Mouse (Mus musculus) bone marrow macrophage, adult 2 months (primary cell): ENCODE measurements around the gene Tfap2d.

Experiments
- CTCF ChIP-seq: IDR thresholded peaks from 2 replicates; pipeline ENCODE4 v1.5.1; 2012; ENCODE audit warnings: low read depth, mild to moderate bottlenecking, low read length, moderate library complexity
- POLR2A ChIP-seq: IDR thresholded peaks from 2 replicates; pipeline ENCODE4 v1.6.1; 2012; ENCODE audit warnings: mild to moderate bottlenecking, low read depth, low read length, borderline replicate concordance

DNA sequence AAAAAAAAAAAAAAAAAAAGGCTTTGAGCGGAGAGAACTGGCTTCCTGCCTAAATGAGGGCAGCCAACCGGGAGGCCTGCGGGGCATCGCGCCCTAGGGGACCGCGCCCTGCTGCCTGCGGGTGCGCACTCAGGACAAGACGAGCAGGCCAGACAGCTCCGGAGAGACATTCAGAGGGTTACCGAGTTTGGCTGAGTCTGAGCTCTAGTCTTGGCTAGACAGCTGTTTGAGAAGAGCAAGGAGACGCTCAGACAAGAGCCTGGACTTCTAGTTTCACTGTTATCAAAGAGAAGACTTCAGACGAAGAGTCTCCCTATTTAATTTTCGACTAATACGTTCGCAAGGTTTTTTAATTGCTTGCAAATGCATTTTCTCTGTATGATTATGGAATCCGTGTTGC is 5.9 kb upstream of the Tfap2d start:
- TF ChIP-seq CTCF (no peak), POLR2A (no peak)
